Mouse (Mus musculus) heart, postnatal 0 days (tissue): Measurements from ENCODE around the gene Srsf10.

Source experiments
- CTCF ChIP-seq: IDR thresholded peaks from 2 replicates; pipeline ENCODE4 v1.5.1; 2016; ENCODE audit warnings: antibody characterized with exemption, control low read depth, low read depth
- EP300 ChIP-seq: IDR thresholded peaks from 2 replicates; pipeline ENCODE4 v1.6.1; 2016; ENCODE audit warnings: antibody characterized with exemption, low read depth

DNA sequence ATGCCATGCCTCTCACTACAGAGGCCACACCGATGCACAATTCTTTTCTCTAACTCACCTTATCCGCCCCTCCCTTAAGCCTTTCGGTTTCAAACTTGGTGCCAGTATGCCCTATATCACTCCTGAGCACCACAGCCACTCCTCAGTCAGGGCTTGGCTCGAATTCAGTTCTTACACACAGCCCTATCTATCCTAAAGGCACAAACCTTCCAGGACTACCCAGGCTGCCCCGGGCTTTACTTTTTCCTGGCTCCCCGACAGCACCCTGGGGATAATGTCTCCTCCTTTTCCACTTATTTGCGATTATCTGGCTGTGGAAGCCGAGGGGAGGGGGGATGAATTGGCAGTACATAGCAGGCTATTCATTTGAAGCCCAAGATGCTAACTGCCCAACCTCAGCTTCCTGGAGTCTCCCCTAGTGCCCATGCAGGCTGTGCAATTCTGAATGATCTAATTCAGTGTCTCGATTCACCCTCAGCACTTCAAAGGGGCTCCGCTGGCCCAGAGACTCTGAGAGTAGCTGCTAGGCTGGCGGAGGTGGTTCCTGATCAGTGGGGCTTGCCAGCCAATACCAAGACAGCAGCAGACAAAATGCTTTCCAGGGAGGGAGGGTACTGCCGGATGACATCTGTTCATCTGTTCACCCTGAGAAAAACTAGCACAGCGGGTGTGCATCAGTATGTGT is 5.0 kb upstream of the Srsf10 start:
- TF ChIP-seq CTCF: no peak
- TF ChIP-seq EP300: no peak
